Mouse (Mus musculus) heart, embryonic 16.5 days (tissue): ENCODE data around the gene Tas2r126. TPM values are rescaled to one million over a fixed set of nuclear protein-coding genes. Genes with fewer than 3 reads are reported as not detected.
"Not testable (repeated sequence)": the region's sequence is repeated elsewhere in the genome, so short reads cannot be mapped to it uniquely, and the experiment has no call there.

Experiments
- ATAC-seq: fragments of 200-750 bp; cut with Nextera tagmentation; replicated peaks from 2 replicates; pipeline ENCODE4 v1.8.0; 2017; ENCODE audit warnings: moderate number of reproducible peaks; ENCODE audit not compliant: insufficient read depth, low FRiP score; ENCODE audit errors: extremely low read depth
- H3K27ac ChIP-seq: fragments of 300-500 bp; sonication (generic); 2 replicates; pipeline ENCODE4 v1.5.1; 2014; ENCODE audit warnings: mild to moderate bottlenecking, low read length, control low read depth, moderate library complexity
- H3K27me3 ChIP-seq: fragments of 300-500 bp; sonication (generic); 2 replicates; pipeline ENCODE4 v1.6.1; 2014; ENCODE audit warnings: low read length, mixed read lengths; ENCODE audit not compliant: control insufficient read depth, insufficient read depth
- H3K36me3 ChIP-seq: fragments of 300-500 bp; sonication (generic); 2 replicates; pipeline ENCODE4 v1.6.1; 2014; ENCODE audit not compliant: control insufficient read depth, insufficient read depth
- H3K4me1 ChIP-seq: fragments of 300-500 bp; sonication (generic); 2 replicates; pipeline ENCODE4 v1.6.1; 2014; ENCODE audit warnings: low read length, mixed read lengths; ENCODE audit not compliant: control insufficient read depth, insufficient read depth
- H3K4me2 ChIP-seq: fragments of 300-500 bp; sonication (generic); 2 replicates; pipeline ENCODE4 v1.6.1; 2014; ENCODE audit warnings: low read depth, mild to moderate bottlenecking, control low read depth, low read length
- H3K4me3 ChIP-seq: fragments of 300-500 bp; sonication (generic); 2 replicates; pipeline ENCODE4 v1.5.1; 2014; ENCODE audit warnings: mild to moderate bottlenecking, control low read depth, low read length
- H3K9ac ChIP-seq: fragments of 300-500 bp; sonication (generic); 2 replicates; pipeline ENCODE4 v1.6.1; 2014; ENCODE audit warnings: low read length, control low read depth
- H3K9me3 ChIP-seq: fragments of 300-500 bp; sonication (generic); replicated peaks from 2 replicates; pipeline ENCODE4 v1.6.1; 2016; ENCODE audit warnings: low read length; ENCODE audit not compliant: control insufficient read depth
- WGBS: fragments of 180-500 bp; shearing (Covaris S2); extraction: QIAGEN DNeasy Blood & Tissue Kit; methylation state at CpG from one replicate; pipeline ENCODE4 v1.1.7; 2014; 5-methylcytosine and 5-hydroxymethylcytosine counted together
- polyA plus RNA-seq: library from polyadenylated mRNA; unstranded; fragments of >200 nt; fragmentation: Nextera tagmentation; extraction: Ambion mirVana; gene quantifications from 2 replicates; pipeline ENCODE4 v1.2.1, GENCODE M21; 2015

Gene Tas2r126
- polyA plus RNA-seq, 1 experiment from 2014 or later = not detected

DNA sequence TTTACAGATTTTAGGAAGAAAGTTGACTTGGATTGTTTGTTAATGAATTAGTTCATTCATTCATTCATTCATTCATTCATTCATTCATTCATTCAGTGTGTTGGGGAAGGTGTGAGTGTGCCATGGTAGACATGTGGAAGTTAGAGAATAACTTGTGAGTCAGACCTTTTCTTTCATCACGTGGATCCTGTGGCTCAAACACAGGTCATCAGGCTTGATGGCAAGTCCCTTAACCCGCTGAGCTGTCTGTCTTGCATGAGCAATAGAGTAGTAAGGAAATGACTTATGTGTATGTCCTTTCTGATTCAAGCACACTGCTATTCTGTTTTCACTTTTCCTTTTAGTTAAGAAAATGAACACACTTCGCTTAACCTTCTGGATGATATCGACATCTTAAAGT lies 36.2 kb downstream of the Tas2r126 start:
- WGBS = 86% methylated on average over 4 of the region's 4 CpGs

GRCm38 (mm10) chr6:42471298-42471697 lies 37.0 kb downstream of the Tas2r126 start:
- not testable (repeated sequence) for ATAC-seq, H3K27me3 ChIP-seq, H3K27ac ChIP-seq, H3K4me2 ChIP-seq, H3K4me1 ChIP-seq, H3K9me3 ChIP-seq, H3K36me3 ChIP-seq, H3K4me3 ChIP-seq, H3K9ac ChIP-seq
- 89% methylated on average over 4 of the region's 4 CpGs for WGBS

More for the DNA sequence above, 36.2 kb downstream of the Tas2r126 start:
- no peaks in the 10 kb centered on the region for H3K9me3 ChIP-seq
- H3K4me3 ChIP-seq = no peak overlapping the region
- H3K27me3 ChIP-seq = no peaks in the 10 kb centered on the region
- no peaks in the 10 kb centered on the region for H3K4me1 ChIP-seq
- H3K27ac ChIP-seq = no peak overlapping the region
- no peak overlapping the region for H3K9ac ChIP-seq
- no peaks in the 10 kb centered on the region for H3K36me3 ChIP-seq
- no peak for ATAC-seq
- no peak overlapping the region for H3K4me2 ChIP-seq

- Histone ChIP-seq H3K4me3 (no peak within 1 kb of the TSS), H3K4me2 (no peak within 1 kb of the TSS), H3K27ac (no peak within 1 kb of the TSS), H3K9me3 (no peaks in the 10 kb centered on the region), H3K9ac (no peak within 1 kb of the TSS), H3K27me3 (no peaks in the 10 kb centered on the region), H3K4me1 (no peaks in the 10 kb centered on the region), H3K36me3 (no peaks in the 10 kb centered on the region)
- WGBS = 63% methylated on average over 1 of the region's 1 CpGs
- no peak for ATAC-seq
Observed at GRCm38 (mm10) chr6:42476235-42476634, 41.9 kb downstream of the Tas2r126 start, which contains the start of gene Olfr457. Olfr457 (minus strand) TSS chr6:42476335.

DNA sequence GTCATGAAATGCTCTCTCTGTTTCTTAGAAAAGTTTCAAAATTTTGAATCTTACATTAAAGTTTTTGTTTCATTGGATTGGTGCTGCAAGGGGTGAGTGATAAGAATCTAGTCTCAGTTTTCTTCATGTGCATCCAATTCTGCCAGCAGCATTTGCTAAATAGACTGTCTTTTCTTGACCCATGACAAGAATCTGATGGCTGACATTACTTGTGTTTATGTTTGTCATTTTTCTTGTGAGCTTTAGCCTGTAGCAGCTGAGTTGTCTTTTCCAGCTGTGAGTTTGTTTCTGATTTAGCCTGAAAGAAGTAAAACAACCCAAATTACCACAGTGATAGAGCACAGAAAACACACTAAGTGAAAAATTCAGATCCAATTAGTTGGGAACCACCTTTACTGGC lies 50.3 kb downstream of the Tas2r126 start:
- ATAC-seq = no peak
- no peaks in the 10 kb centered on the region for H3K4me1 ChIP-seq
- no peaks in the 10 kb centered on the region for H3K27me3 ChIP-seq
- H3K4me2 ChIP-seq = no peak overlapping the region
- H3K9me3 ChIP-seq = no peaks in the 10 kb centered on the region
- H3K9ac ChIP-seq = no peak overlapping the region
- no peak overlapping the region for H3K4me3 ChIP-seq
- no peaks in the 10 kb centered on the region for H3K36me3 ChIP-seq
- no peak overlapping the region for H3K27ac ChIP-seq

Other genes with a start within 250 kb of the Tas2r126 start
- not detected in 2 replicates for gene Tas2r144, start 219.2 kb upstream of the Tas2r126 start, polyA plus RNA-seq
- 18.4 and 20.0 TPM in 2 replicates for gene Gstk1, start 188.6 kb upstream of the Tas2r126 start, polyA plus RNA-seq
- 0.20 and 0.34 TPM in 2 replicates for gene Tmem139, start 172.6 kb upstream of the Tas2r126 start, polyA plus RNA-seq
- gene Casp2, start 169.6 kb upstream of the Tas2r126 start, polyA plus RNA-seq = 34.3 and 38.7 TPM in 2 replicates
- 0.34 and 0.45 TPM in 2 replicates for gene Clcn1, start 147.8 kb upstream of the Tas2r126 start, polyA plus RNA-seq
- gene Fam131b, start 109.9 kb upstream of the Tas2r126 start, polyA plus RNA-seq = 0.17 and 0.21 TPM in 2 replicates
- gene Zyx, start 84.9 kb upstream of the Tas2r126 start, polyA plus RNA-seq = 152 and 159 TPM in 2 replicates
- 1.9 and 2.9 TPM in 2 replicates for gene Epha1, start 61.3 kb upstream of the Tas2r126 start, polyA plus RNA-seq
- gene Tas2r143, start 34.3 kb upstream of the Tas2r126 start, polyA plus RNA-seq = not detected in 2 replicates
- gene Tas2r135, start 29.1 kb upstream of the Tas2r126 start, polyA plus RNA-seq = not detected in 2 replicates
- gene Olfr458, start 30.7 kb downstream of the Tas2r126 start, polyA plus RNA-seq = not detected in 2 replicates
- not detected in 2 replicates for gene Olfr457, start 41.8 kb downstream of the Tas2r126 start, polyA plus RNA-seq
- gene Olfr456, start 52.7 kb downstream of the Tas2r126 start, polyA plus RNA-seq = 0.14 and 0.18 TPM in 2 replicates
- not detected in 2 replicates for gene Olfr455, start 113.1 kb downstream of the Tas2r126 start, polyA plus RNA-seq
- 0.06 TPM in 1 of 2 replicates, not detected in the other for gene Tcaf3, start 163.2 kb downstream of the Tas2r126 start, polyA plus RNA-seq
- 3.7 and 4.0 TPM in 2 replicates for gene Tcaf2, start 210.7 kb downstream of the Tas2r126 start, polyA plus RNA-seq